Comparison of ENCODE assay signal across 12 mouse cellular contexts in genomic region chr7:98415550-98415949, GRCm38 (mm10). TPM values are rescaled to one million over a fixed set of nuclear protein-coding genes. Genes with fewer than 3 reads are reported as not detected.
A peak's percentile ranks its signal among the peaks of the same experiment; 100 is the strongest.
DNase-seq lines count a peak whose midpoint lies in the region; ATAC-seq and TF ChIP-seq lines count a peak whose summit lies in the region.
"Had no signal": no experiment of that assay in that cellular context is flagged by ENCODE, and none has a peak within 500 bp of the region (broad histone marks: within the 10 kb centered on the region; RNA-seq: fewer than 3 reads in every experiment).

No protein-coding gene starts in this region.

- H3K9me3 ChIP-seq in intestine, embryonic 16.5 days (ENCODE audit: control insufficient read depth, low read length): no peaks in the 10 kb centered on the region
- no peaks in the 10 kb centered on the region for H3K9me3 ChIP-seq in stomach, embryonic 15.5 days
- H3K9me3 ChIP-seq in forebrain, embryonic 15.5 days: no peaks in the 10 kb centered on the region

- no peak for TF ChIP-seq POLR2A in liver, adult 2 months (IDR thresholded peaks at IDR 0.05; ENCODE audit: extremely low read depth, insufficient read depth, low read length)

- WGBS in liver, adult 2 months: 52% methylated on average over 3 of the region's 3 CpGs
- 37% methylated on average over 3 of the region's 3 CpGs for WGBS in intestine, embryonic 16.5 days
- WGBS in stomach, embryonic 15.5 days: 32% methylated on average over 3 of the region's 3 CpGs
- WGBS in forebrain, embryonic 15.5 days: 73% methylated on average over 3 of the region's 3 CpGs

- no peaks in the 10 kb centered on the region for H3K27me3 ChIP-seq in liver, adult 2 months (ENCODE audit: control insufficient read depth, insufficient read depth, low read length)
- no peaks in the 10 kb centered on the region for H3K27me3 ChIP-seq in intestine, embryonic 16.5 days (replicated peaks; ENCODE audit: control insufficient read depth, insufficient read depth, low read length)
- no peaks in the 10 kb centered on the region for H3K27me3 ChIP-seq in stomach, embryonic 15.5 days (replicated peaks)
- H3K27me3 ChIP-seq in forebrain, embryonic 15.5 days: no peaks in the 10 kb centered on the region

- H3K4me1 ChIP-seq in liver, adult 2 months (ENCODE audit: control insufficient read depth, insufficient read depth, low read length): peaks cover 30% of the 10 kb centered on the region
- H3K4me1 ChIP-seq in intestine, embryonic 16.5 days (ENCODE audit: control insufficient read depth, insufficient read depth, low read length): peaks cover 23% of the 10 kb centered on the region
- peaks cover 10% of the 10 kb centered on the region; the same call in 1 of the 2 replicates for H3K4me1 ChIP-seq in stomach, embryonic 15.5 days
- peaks cover 23% of the 10 kb centered on the region for H3K4me1 ChIP-seq in forebrain, embryonic 15.5 days

- no peak for TF ChIP-seq CTCF in liver, adult 2 months (IDR thresholded peaks at IDR 0.05; ENCODE audit: low read depth, low read length)

- DNase-seq in liver, adult 2 months (ENCODE audit: extremely low read depth, low read depth, low spot score): peak; percentile 58
- no peak for DNase-seq in liver
- peak; percentile 38 for DNase-seq in embryo, embryonic 9.5 days (ENCODE audit: extremely low spot score)
- no peak for DNase-seq in ovary, postnatal 10 days (ENCODE audit: low spot score)
- no peak for DNase-seq in cerebellum, postnatal 10 days
- DNase-seq: spleen, adult 18-20 months had no signal

- no peak overlapping the region for H3K9ac ChIP-seq in liver, adult 2 months (ENCODE audit: low read depth, low read length)
- H3K9ac ChIP-seq in intestine, embryonic 16.5 days (ENCODE audit: low read depth, low read length): no peak overlapping the region
- H3K9ac ChIP-seq in stomach, embryonic 15.5 days: no peak overlapping the region
- H3K9ac ChIP-seq in forebrain, embryonic 15.5 days (replicated peaks): no peak overlapping the region

- H3K36me3 ChIP-seq in liver, adult 2 months (ENCODE audit: control insufficient read depth, insufficient read depth, low read length): no peaks in the 10 kb centered on the region
- no peaks in the 10 kb centered on the region for H3K36me3 ChIP-seq in intestine, embryonic 16.5 days (ENCODE audit: control insufficient read depth, insufficient read depth, low read length)
- no peaks in the 10 kb centered on the region for H3K36me3 ChIP-seq in stomach, embryonic 15.5 days
- H3K36me3 ChIP-seq in forebrain, embryonic 15.5 days: no peaks in the 10 kb centered on the region

- H3K4me2 ChIP-seq in intestine, embryonic 16.5 days (ENCODE audit: low read depth, low read length): no peak overlapping the region
- no peak overlapping the region for H3K4me2 ChIP-seq in stomach, embryonic 15.5 days
- no peak overlapping the region for H3K4me2 ChIP-seq in forebrain, embryonic 15.5 days (replicated peaks)

- H3K27ac ChIP-seq in liver, adult 2 months (replicated peaks; ENCODE audit: insufficient read depth, low read depth, low read length): no peak overlapping the region
- peak overlapping the region; percentile 68 for H3K27ac ChIP-seq in intestine, embryonic 16.5 days (ENCODE audit: low read length)
- H3K27ac ChIP-seq in stomach, embryonic 15.5 days: no peak overlapping the region
- no peak overlapping the region for H3K27ac ChIP-seq in forebrain, embryonic 15.5 days (replicated peaks)

- no peak overlapping the region for H3K4me3 ChIP-seq in liver, adult 2 months (ENCODE audit: insufficient read depth, low read depth, low read length)
- H3K4me3 ChIP-seq in intestine, embryonic 16.5 days (ENCODE audit: low read length): no peak overlapping the region
- H3K4me3 ChIP-seq in stomach, embryonic 15.5 days (replicated peaks): no peak overlapping the region
- H3K4me3 ChIP-seq in forebrain, embryonic 15.5 days: no peak overlapping the region

- H3K79me2 ChIP-seq in liver, adult 2 months (ENCODE audit: control insufficient read depth, insufficient read depth, low read length): no peaks in the 10 kb centered on the region

- peak; percentile 78 for ATAC-seq in intestine, embryonic 16.5 days
- ATAC-seq in stomach, embryonic 15.5 days (ENCODE audit: insufficient read depth, low FRiP score, low read depth): peak; percentile 26; the same call in 1 of the 2 replicates
- no peak for ATAC-seq in forebrain, embryonic 15.5 days (replicated peaks)
- ATAC-seq: midbrain, embryonic 16.5 days had no signal

RNA-seq across cellular contexts. Expression of gene Gucy2d, which starts 24.7 kb away (rescaled TPM):
- total RNA-seq in liver, adult 2 months (2014; rRNA removed): not detected in 2 replicates
- not detected in 2 replicates for polyA plus RNA-seq in liver, adult 2 months (2012; rRNA removed)
- polyA plus RNA-seq in intestine, embryonic 16.5 days (2015; fragmentation: Nextera tagmentation; extraction: Ambion mirVana): 2.2 and 3.7 TPM in 2 replicates
- 0.09 TPM in 1 of 2 replicates, not detected in the other for polyA plus RNA-seq in stomach, embryonic 15.5 days (2015; fragmentation: Nextera tagmentation; extraction: Ambion mirVana)
- not detected in 2 replicates for polyA plus RNA-seq in forebrain, embryonic 15.5 days (2015; fragmentation: Nextera tagmentation; extraction: Ambion mirVana)
- polyA plus RNA-seq: cortical plate, adult 2 months; intestine, embryonic 14.5 days had no signal

RNA-seq across cellular contexts. Expression of gene Tsku, which starts 54.4 kb away (rescaled TPM):
- 10.1 and 15.4 TPM in 2 replicates for total RNA-seq in liver, adult 2 months (2014; rRNA removed)
- 57.1 and 103 TPM in 2 replicates for polyA plus RNA-seq in liver, adult 2 months (2012; rRNA removed)
- 6.2 and 7.5 TPM in 2 replicates for polyA plus RNA-seq in intestine, embryonic 16.5 days (2015; fragmentation: Nextera tagmentation; extraction: Ambion mirVana)
- polyA plus RNA-seq in stomach, embryonic 15.5 days (2015; fragmentation: Nextera tagmentation; extraction: Ambion mirVana): 10.2 and 10.9 TPM in 2 replicates
- 7.9 and 8.6 TPM in 2 replicates for polyA plus RNA-seq in forebrain, embryonic 15.5 days (2015; fragmentation: Nextera tagmentation; extraction: Ambion mirVana)

Comparison
In these comparisons a context has a peak if more than half of its experiments do, and no peak if none do; other contexts are left out.
1. DNase-seq: peak in liver, adult 2 months (single experiment) and embryo, embryonic 9.5 days (single experiment); none in liver (single experiment), ovary, postnatal 10 days (single experiment) and cerebellum, postnatal 10 days (0 of 2).